ENCODE assay signal across 8 mouse cellular contexts in the genomic region with DNA sequence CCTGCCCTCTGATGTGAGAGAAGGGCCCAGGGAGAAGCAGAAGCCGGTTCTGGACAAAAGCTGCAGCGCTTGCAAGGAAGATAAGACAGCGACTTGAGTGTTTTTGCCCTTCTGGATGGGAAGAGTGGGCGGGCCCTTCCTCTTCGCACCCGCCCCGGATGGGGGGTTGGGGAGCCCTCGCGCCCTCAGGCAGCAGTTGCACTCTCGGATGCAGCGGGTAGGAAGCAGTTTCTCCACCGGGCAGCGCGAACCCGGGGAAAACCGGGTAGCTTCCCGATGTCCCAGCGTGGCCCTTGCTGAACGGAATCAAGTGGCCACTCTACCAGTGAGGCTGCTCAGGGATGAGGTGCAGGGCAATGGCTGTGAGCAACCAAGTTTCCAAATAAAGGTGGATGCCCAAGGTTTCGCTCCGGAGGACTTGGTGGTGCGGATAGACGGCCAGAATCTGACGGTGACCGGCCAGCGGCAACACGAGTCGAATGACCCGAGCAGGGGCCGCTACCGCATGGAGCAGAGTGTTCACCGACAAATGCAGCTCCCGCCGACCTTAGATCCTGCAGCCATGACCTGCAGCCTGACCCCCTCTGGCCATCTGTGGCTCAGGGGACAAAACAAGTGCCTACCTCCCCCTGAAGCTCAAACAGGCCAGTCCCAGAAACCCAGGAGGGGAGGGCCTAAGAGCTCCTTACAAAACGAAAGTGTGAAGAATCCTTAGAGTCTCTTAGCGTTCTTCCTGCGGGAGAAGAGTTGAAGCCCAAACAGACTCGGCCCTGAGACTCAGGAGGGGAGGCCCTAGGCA. TPM values are rescaled to one million over a fixed set of nuclear protein-coding genes. Genes with fewer than 3 reads are reported as not detected.
DNase-seq lines count a peak whose midpoint lies in the region; ATAC-seq and TF ChIP-seq lines count a peak whose summit lies in the region.

A gene (plus strand): TSS at position 116 of the 799 bp plus-strand sequence.

- peak within 1 kb of the TSS; percentile 66 for H3K9ac ChIP-seq in liver, embryonic 12.5 days
- peak within 1 kb of the TSS; percentile 46 for H3K9ac ChIP-seq in midbrain, postnatal 0 days (replicated peaks; ENCODE audit: low read length, poor library complexity, severe bottlenecking)

- 3% methylated on average over 38 of the region's 38 CpGs for WGBS in liver, embryonic 12.5 days (ENCODE audit: insufficient replicate concordance)
- WGBS in midbrain, postnatal 0 days, result 14% methylated on average over 38 of the region's 38 CpGs

- no peaks in the 10 kb centered on the region for H3K27me3 ChIP-seq in liver, embryonic 12.5 days (replicated peaks)
- H3K27me3 ChIP-seq in midbrain, postnatal 0 days (ENCODE audit: insufficient read depth, low read length), result no peaks in the 10 kb centered on the region
- H3K27me3 ChIP-seq in splenic B cell, adult 2 months (ENCODE audit: control insufficient read depth, insufficient read depth, low read length, poor library complexity, severe bottlenecking), result no peaks in the 10 kb centered on the region

- peaks cover 65% of the 10 kb centered on the region for H3K36me3 ChIP-seq in liver, embryonic 12.5 days
- peaks cover 37% of the 10 kb centered on the region for H3K36me3 ChIP-seq in midbrain, postnatal 0 days (ENCODE audit: insufficient read depth, low read length)
- H3K36me3 ChIP-seq in splenic B cell, adult 2 months (ENCODE audit: control insufficient read depth, insufficient read depth, low read length, poor library complexity, severe bottlenecking), result peaks cover 3% of the 10 kb centered on the region

- ATAC-seq in liver, embryonic 12.5 days, result peak; percentile 76
- ATAC-seq in midbrain, postnatal 0 days (ENCODE audit: low FRiP score), result no peak

- no peaks in the 10 kb centered on the region for H3K9me3 ChIP-seq in liver, embryonic 12.5 days (replicated peaks)
- H3K9me3 ChIP-seq in midbrain, postnatal 0 days (ENCODE audit: low read length), result no peaks in the 10 kb centered on the region

- peak within 1 kb of the TSS; percentile 89 for H3K4me3 ChIP-seq in liver, embryonic 12.5 days
- H3K4me3 ChIP-seq in midbrain, postnatal 0 days (ENCODE audit: low read depth, low read length), result no peak within 1 kb of the TSS

- H3K4me1 ChIP-seq in liver, embryonic 12.5 days, result peaks cover 47% of the 10 kb centered on the region
- peaks cover 8% of the 10 kb centered on the region; the same call in 1 of the 2 replicates for H3K4me1 ChIP-seq in midbrain, postnatal 0 days (ENCODE audit: insufficient read depth, low read length)

- DNase-seq in frontal cortex, postnatal 10 days (ENCODE audit: low spot score in 2 of 2), result peak; percentile 63 to 64
- DNase-seq in frontal cortex, postnatal 14 days (ENCODE audit: low spot score in 2 of 2), result no peak
- DNase-seq in c-Kit-negative CD71-positive TER-119-positive erythroid progenitor cells, embryonic 14.5 days (ENCODE audit: low read depth, low spot score), result peak; percentile 36
- peak; percentile 69 for DNase-seq in gastrocnemius, postnatal 25 days
- peak; percentile 88 for DNase-seq in induced T-regulatory cell, adult 2 months (ENCODE audit: low read depth)
- no peak for DNase-seq in midbrain, postnatal 0 days (ENCODE audit: low spot score)
- peak; percentile 54 for DNase-seq in splenic B cell, adult 2 months (ENCODE audit: low read depth, low spot score)

- peak within 1 kb of the TSS; percentile 87 for H3K27ac ChIP-seq in liver, embryonic 12.5 days
- H3K27ac ChIP-seq in midbrain, postnatal 0 days (ENCODE audit: low read depth, low read length), result 0 out of 2 replicates have a peak within 1 kb of the TSS, but pooled peaks have one; percentile 38

- TF ChIP-seq CTCF in midbrain, postnatal 0 days (IDR thresholded peaks at IDR 0.05), result no peak

- peak within 1 kb of the TSS; percentile 98 for H3K4me2 ChIP-seq in liver, embryonic 12.5 days
- peak within 1 kb of the TSS; percentile 15; the same call in 1 of the 2 replicates for H3K4me2 ChIP-seq in midbrain, postnatal 0 days (ENCODE audit: low read depth, low read length, poor library complexity, severe bottlenecking)

RNA-seq across cellular contexts. Expression of the gene that starts here (rescaled TPM):
- not detected for total RNA-seq in gastrocnemius, postnatal 25 days (2021)
- polyA plus RNA-seq in liver, embryonic 12.5 days (2016; fragmentation: Nextera tagmentation; extraction: Ambion mirVana), result 0.29 and 0.33 TPM in 2 replicates
- not detected in 2 replicates for total RNA-seq in midbrain, postnatal 0 days (2014; rRNA removed)
- not detected in 2 replicates for polyA plus RNA-seq in midbrain, postnatal 0 days (2015; fragmentation: Nextera tagmentation; extraction: Ambion mirVana)

Comparison
In these comparisons a context has a peak if more than half of its experiments do, and no peak if none do; other contexts are left out.
1. DNase-seq: peak in frontal cortex, postnatal 10 days (2 of 2), c-Kit-negative CD71-positive TER-119-positive erythroid progenitor cells, embryonic 14.5 days (single experiment), induced T-regulatory cell, adult 2 months (single experiment) and splenic B cell, adult 2 months (single experiment); none in frontal cortex, postnatal 14 days (0 of 2) and midbrain, postnatal 0 days (single experiment).
2. Peak in DNase-seq in gastrocnemius, postnatal 25 days; RNA of the gene not detected or under 1 TPM.
3. Peak in ATAC-seq, H3K4me3 ChIP-seq, H3K27ac ChIP-seq, H3K9ac ChIP-seq and H3K4me2 ChIP-seq in liver, embryonic 12.5 days; RNA of the gene not detected or under 1 TPM.